Mouse (Mus musculus) common myeloid progenitor, adult 5-6 weeks (primary cell): ENCODE measurements around the gene Tcf19. TPM values are rescaled to one million over a fixed set of nuclear protein-coding genes. Genes with fewer than 3 reads are reported as not detected.
"Not testable (repeated sequence)": the region's sequence is repeated elsewhere in the genome, so short reads cannot be mapped to it uniquely, and the experiment has no call there.

ENCODE experiments used
- ATAC-seq: replicated peaks from 2 replicates; pipeline ENCODE4 v1.8.0; 2016; ENCODE audit warnings: low read depth, mild to moderate bottlenecking, moderate TSS enrichment, inconsistent platforms; ENCODE audit not compliant: poor library complexity, severe bottlenecking
- total RNA-seq: library from RNA; stranded (forward); fragments of 200-1000, 187-1606 nt; gene quantifications from 2 replicates; pipeline ENCODE4 v1.2.3, GENCODE M21; 2017

The Tcf19 gene
- total RNA-seq, 1 experiment from 2014 or later, result 10.5 TPM

DNA sequence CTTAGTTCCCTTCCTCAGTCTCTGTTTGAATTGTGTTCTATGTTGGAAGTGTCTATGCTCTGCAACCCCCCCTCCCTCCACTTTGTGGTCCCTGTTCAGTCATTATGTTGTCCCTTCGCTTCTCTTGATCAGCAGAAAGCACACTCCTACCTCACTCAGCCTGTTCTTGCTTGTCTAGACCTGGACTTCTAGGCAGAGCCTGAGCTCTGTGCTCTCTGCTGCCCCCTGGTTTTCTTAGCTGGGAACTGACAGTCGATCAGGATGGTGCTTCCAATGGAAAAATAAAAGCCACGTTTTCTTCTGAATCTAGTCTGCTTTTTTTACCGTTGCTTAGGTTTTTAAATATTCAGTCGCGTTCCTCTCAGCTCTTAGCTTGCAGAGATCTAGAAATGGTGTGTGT lies 17.7 kb upstream of the Tcf19 start:
- peak; percentile 83 for ATAC-seq

DNA sequence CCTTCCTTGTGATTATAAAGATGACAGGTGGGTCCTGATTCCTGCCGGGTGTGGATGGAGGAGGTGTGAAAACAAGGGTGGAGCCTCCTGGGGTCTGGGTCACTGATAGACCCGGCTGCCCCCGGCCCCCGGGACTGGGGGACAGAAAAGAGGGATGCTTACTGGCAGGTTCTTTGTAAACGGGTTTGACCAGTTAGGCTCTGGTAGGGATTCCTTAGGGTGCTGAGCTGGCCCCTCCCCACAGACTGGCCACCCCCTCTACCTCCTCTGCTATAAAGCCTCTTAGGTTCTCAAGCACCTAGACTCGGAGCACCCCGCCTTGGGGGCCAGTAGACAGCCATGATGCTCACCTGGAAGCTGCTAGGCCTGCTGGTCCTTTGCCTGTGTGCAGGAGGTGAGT lies 16.3 kb upstream of the Tcf19 start, which contains the start of gene Psors1c2:
Gene Psors1c2, plus strand, starts transcription at position 301 of the 400 bp plus-strand sequence.
- ATAC-seq, result no peak

DNA sequence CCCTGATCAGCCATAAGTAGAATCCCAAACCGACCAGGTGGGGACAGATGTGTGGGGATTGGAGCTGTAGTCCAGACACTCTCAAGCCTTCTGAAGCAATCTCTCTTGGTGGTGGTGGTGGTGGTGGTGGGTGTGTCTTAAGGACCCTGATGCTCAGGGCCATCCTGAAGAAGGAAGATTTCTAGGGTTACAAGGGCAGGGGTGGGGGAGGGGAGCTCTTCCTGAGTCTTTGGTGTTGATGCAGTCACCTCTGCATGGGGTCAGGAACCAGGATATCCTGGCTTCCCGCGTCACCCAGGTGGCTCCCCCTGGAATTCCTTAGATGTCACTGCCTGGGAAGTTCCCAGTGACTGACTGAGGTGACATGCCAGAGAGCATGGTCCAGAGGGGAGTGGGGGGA lies 15.7 kb upstream of the Tcf19 start:
- ATAC-seq, result no peak

DNA sequence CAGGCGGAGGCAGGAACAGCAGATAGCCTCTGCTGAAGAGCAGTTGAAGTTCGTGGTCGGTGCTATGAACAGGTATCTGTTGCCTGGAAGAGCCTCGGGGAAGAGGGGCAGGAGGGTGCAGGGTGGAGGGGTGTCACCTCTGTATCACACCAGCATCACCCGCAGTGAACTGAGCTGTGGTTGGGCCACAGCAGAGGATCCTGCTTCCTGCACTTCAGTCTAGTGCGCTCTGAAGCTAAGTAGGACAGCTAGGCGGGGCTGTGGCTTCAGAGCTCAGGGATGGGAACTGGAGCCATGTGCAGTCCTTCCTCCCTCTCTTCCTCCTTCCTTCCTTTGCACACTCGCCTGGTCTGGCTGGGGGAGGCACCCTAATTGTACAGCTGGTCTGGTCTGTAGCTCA lies 10.0 kb upstream of the Tcf19 start:
- peak; percentile 63; the same call in 1 of the 2 replicates for ATAC-seq

DNA sequence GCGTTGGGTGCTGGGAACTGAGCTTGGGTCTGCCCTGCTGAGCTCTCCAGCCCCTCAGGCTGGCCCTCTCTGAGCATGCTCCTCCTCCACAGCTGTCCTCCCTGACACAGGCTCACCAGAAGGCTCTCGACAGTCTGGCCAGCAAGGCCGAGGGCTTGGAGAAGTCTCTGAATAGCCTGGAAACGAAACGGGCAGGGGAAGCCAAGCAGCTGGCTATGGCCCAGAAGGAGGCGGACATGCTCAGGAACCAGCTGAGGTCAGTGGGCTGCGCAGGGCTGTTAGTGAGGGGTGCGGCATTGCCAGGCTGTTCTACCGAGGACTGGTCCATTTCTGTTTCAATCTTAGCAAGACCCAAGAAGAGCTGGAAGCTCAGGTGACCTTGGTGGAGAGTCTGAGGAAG lies 7.7 kb upstream of the Tcf19 start:
- ATAC-seq, result no peak

DNA sequence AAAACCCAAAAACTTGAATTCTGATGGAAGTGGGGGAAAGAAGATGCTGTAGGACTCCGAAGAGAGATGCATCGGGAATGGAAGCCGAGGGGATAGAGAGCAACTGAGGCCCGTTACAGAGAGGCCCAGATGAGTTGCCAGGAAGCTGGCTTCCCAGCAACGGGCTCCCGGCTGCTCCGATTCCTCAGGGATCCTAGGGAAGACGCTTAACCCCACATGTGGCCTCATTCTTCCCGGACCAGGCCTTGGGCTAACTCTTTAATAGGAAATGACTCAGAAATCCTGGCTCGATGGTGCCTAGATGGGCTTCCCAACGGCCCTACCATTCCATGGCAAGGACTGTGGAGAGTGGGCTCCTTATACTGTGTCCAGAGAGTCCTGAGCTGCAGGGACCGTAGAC lies 902 bp upstream of the Tcf19 start:
- no peak for ATAC-seq

DNA sequence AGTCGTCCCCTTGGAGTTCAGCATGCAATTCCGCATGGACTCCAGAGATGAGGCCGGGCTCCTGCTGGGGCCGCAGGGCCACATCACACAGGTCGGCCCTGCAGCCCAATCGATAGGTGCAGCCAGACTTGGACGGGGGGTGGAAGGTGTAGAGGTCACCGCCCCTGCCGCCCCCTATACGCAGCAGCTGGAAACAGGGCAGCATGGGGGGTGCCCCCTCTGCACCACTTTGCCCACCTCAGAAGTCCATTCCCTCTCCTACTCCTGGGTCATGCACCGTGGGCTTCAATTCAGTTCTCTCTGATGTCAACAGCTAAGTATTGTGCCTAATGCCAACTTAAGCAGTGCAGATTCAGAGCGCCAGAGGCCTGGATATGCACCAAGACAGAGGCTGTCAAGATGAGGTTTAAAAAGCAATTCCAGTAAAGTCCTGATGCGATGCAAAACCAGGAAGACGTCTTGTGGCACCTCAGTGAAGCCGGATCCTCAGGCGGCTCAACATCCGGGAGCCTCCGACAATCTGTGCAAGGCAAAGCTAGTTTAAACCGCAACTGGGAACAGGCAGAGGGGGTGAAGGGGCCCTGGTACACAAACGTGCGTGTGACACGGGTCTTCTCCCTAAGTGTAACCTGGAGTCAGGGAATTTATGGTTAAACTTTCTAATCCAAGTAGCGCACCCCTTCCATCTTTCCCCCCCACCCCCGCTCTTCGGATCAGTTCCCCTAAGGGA lies 548 bp downstream of the Tcf19 start:
- ATAC-seq, result no peak

DNA sequence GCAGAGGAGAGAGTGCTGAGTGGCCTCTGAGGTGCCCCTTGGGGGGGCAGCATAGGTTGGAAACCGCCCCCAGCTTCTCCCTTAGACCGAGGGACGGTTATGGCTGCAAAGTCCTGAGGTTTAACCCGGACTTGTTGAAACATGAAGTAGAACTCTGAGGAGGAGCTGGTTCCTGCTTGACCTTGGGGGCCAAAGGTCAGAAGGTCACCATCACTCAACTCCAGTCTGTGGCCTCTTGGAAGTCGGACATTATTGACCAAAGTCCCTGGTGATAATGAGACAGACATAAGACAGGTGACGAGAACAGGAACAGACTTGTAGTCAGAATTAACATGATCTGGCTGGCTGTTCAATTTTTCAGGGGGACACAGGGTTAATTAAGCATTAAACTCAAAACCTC lies 1.9 kb downstream of the Tcf19 start:
- no peak for ATAC-seq

DNA sequence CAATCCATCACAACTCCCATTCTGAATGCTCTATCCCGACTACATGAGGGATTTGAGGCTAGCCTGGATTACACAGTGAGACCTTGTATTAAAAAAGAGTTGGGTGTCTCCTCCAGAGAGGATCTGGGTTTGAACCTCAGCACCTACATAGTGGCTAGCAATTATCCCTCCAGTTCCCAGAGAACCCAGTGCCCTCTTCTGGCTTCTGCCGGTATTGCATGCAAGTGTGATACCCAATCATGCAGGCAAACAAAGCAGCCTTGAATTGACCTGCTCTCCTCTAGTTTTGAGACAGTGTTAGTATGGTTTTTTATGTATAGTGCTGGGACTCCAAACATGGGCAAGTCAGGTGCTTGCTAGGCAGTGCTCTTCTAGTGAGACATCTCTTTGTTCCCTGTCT lies 2.7 kb downstream of the Tcf19 start:
- no peak for ATAC-seq

DNA sequence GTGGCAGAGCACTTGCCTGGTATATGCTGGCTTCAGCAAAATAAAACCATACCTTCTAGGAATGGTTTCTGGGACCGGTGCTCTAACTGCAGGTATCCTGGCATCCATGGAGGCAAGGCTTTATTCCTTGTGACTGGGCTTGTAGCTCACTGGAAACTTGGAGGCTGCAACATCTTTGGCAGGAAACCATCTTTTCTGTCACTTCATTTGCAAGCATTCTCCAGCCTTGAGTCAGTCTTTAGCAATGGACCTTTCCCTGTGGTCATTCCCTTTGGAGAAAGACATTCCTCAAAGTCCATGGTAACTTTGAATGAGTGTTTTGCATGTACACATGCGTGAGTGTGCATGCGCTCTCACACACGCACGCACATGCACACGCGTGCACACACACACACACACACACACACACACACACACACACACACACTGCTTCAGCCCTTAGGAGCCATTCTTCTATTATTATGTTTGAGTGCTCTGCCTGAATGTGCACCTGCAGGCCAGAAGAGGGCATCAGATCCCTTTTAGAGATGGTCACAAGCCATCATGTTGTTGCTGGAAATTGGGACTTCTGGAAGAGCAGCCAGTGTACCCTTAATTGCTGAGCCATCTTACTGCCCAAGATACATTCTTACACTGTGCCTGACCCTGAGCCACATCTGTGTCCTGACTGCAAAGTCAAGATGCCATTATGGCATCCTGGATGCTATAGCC lies 3.6 kb downstream of the Tcf19 start:
- ATAC-seq, result no peak

DNA sequence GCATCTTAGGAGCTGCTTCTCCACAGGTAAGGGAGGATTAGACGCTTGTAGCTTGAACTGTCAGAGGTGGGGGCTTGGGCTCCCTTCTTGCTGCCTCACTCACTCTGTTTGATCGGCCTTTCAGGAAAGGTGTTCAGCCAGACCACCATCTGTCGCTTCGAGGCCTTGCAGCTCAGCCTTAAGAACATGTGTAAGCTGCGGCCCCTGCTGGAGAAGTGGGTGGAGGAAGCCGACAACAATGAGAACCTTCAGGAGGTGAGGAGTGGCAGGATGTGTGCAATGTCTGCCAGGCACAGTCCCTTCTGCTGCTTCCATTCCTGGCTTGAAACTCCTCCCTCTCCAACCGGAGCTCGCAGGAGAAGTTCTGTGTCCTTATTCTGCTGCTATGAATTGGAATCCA lies 7.3 kb downstream of the Tcf19 start:
- peak; percentile 54; the same call in 1 of the 2 replicates for ATAC-seq

DNA sequence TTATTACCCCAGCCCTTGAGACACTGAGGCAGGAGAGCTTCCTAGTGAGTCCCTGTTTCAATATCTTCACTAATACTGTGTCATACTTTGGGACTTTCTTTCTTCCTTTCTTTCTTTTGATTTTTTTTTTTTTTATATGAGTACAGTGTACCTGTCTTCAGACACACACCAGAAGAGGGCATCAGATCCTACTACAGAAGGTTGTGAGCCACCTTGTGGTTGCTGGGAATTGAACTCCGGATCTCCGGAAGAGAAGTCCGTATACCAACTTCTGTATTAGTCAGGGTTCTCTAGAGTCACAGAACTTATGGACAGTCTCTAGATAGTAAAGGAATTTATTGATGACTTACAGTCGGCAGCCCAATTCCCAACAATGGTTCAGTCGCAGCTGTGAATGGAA lies 8.3 kb downstream of the Tcf19 start:
- ATAC-seq, result not testable (repeated sequence)

DNA sequence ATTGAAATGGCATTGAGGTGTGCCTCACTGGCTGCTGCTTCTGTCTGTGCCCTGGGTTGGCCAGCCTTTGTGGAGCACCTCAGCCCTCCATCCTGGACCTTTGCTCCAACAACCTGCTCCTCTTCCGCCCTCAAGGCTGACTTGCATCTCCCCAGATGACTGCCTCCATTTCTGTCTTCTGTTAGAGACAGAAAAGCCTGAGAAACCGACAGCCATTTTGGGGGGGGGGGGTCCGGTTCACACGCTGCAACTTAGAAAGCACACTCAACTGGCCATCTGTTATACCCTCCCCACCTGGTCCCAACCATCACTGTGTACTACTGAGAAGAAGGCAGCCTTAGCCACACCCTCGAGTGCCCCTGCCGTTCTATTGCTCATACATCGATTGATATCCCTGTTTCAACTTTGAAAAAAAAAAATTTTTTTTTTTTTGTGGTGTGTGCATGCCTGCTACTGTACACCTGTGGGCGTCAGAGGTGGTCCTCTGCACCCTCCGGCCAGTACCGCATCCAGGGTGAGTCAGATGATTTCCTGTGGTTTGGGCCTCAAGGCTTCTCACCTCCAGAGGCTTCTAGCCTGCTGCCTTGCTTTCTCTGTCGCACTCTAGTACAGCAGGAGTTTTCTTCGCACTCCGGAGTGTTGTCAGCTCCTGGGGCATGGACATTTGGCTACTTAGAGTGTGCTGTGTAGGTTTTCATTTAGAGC lies 8.9 kb downstream of the Tcf19 start:
- no peak for ATAC-seq

DNA sequence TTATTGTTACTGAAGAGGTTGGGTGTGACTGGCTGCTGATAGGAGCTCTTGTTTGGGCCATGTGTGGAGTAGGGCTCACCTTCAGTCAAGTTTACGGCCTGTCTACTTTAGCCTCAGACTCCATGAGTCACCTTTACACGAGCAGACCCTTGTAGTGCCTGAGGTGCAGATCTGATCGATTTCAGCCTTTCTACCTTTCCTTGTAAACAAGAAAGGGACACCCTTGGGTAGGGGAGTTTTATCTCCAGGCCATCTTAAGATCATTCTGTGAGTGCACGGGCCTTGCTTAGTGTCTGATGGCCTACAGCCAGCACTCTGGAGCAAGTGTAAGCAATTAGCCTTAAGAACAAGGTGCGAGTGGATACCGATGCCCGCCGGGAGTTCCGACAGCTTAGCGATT lies 9.7 kb downstream of the Tcf19 start:
- ATAC-seq, result no peak

DNA sequence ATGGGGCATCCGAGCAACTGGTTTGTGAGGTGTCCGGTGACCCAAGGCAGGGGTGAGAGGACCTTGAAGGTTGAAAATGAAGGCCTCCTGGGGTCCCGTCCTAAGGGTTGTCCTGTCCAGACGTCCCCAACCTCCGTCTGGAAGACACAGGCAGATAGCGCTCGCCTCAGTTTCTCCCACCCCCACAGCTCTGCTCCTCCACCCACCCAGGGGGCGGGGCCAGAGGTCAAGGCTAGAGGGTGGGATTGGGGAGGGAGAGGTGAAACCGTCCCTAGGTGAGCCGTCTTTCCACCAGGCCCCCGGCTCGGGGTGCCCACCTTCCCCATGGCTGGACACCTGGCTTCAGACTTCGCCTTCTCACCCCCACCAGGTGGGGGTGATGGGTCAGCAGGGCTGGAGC lies 10.8 kb downstream of the Tcf19 start, which contains the start of gene Pou5f1:
Gene Pou5f1, plus strand, starts transcription at position 243 of the 400 bp plus-strand sequence.
- ATAC-seq, result no peak

DNA sequence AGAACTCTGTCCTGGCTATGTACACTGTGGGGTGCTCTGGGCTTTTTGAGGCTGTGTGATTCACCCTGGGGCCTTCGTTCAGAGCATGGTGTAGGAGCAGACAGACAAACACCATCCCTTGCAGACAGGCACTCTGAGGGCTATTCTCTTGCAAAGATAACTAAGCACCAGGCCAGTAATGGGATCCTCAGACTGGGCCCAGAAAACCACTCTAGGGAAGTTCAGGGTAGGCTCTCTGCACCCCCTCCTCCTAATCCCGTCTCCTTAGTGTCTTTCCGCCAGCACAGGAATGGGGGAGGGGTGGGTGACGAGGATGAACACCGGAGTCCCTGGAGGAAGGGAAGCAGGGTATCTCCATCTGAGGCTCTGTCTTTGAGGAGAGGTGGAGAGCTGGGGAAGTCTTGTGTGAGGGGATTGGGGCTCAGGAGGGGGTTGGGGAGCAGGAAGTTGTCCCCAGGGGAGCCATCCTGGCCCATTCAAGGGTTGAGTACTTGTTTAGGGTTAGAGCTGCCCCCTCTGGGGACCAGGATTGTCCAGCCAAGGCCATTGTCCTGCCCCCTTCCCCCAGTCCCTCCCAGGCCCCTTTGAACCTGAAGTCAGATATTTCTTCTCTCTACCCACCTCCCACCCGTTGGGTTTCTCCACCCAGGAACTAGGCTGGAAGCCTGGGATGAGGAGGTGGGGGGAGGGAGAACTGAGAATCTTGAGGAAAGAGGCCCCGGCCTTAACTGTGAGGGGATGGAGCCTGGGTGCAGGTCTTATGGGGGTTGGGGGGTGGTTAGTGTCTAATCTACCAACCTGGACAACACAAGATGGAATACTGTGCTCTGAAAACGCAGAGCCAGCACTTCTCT lies 11.8 kb downstream of the Tcf19 start:
- no peak for ATAC-seq

DNA sequence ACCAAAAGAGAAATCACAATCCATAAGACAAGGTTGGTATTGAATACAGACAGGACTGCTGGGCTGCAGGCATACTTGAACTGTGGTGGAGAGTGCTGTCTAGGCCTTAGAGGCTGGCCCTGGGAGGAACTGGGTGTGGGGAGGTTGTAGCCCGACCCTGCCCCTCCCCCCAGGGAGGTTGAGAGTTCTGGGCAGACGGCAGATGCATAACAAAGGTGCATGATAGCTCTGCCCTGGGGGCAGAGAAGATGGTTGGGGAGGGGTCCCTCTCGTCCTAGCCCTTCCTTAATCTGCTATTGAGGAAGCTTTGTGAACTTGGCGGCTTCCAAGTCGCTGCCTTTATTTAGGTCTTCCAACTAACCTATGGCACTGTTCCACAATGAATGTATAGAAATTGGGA lies 12.8 kb downstream of the Tcf19 start:
- no peak for ATAC-seq

DNA sequence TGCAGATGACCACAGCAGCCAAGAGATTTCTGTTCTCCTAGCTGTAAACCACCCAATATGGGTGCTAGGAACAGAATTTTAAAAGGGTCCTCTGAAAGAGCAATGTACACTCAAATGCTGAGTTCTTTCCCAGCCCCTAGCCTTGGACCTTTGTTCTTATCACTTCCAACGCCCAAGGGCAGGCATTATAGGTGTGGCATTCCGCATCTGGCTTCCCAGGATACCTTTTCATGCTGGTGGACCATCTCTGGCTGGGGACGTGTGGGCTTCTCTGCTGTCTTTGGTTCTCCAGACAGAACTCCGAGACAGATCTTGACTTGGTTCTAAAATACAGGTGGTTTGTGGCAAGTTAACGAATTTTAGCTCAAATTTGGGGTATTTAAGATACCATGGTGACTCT lies 13.9 kb downstream of the Tcf19 start:
- no peak for ATAC-seq

DNA sequence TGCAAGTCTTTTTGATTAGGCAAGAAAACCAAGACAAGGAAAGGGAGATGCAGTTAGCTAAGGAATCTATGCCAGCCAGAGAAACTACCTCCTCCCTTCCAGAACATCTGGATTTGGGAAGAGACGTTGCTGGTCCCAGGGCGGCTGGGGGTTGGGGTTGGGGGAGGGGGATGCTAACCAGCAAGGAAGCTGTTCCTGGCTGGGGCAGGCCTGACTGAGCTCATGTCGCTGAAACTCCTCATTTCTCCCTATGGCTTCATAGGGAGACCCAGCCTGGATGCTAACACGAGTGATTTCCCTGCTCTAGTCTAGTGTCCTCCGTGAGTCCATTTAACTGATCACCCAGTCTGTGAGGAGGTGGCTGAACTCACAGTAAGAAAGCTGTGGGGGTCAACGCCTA lies 14.4 kb downstream of the Tcf19 start:
- no peak for ATAC-seq

DNA sequence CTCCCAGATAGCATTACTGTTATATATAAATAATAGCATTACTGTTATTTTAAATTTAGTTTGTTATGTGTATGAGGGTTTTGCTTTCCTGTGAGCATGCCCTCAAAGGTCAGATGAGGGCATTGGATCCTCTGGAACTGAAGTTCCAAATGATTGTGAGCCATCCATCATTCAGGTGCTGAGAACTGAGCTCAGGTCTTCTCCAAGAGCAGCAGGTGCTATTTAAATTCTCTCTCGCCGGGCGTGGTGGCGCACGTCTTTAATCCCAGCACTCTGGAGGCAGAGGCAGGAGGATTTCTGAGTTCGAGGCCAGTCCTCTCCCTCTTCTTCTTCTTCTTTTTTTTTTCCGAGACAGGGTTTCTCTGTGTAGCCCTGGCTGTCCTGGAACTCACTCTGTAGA lies 19.5 kb downstream of the Tcf19 start:
- ATAC-seq, result no peak
